Mouse (Mus musculus) liver, embryonic 15.5 days (tissue): ENCODE measurements at regions not wholly inside any gene's neighbourhood (a gene's known extent, or its start where the extent isn't known, plus 50 kb on each side); places are given as distances from the start of the nearest gene placed in this dataset.
A peak's percentile ranks its signal among the peaks of the same experiment; 100 is the strongest.
"Not testable (repeated sequence)": the region's sequence is repeated elsewhere in the genome, so short reads cannot be mapped to it uniquely, and the experiment has no call there.

Experiments
- ATAC-seq: fragments of 200-750 bp; cut with Nextera tagmentation; 2 replicates; pipeline ENCODE4 v1.8.0; 2017; ENCODE audit warnings: moderate number of reproducible peaks, mild to moderate bottlenecking, moderate library complexity; ENCODE audit not compliant: insufficient read depth
- H3K27ac ChIP-seq: fragments of 300-500 bp; sonication (generic); replicated peaks from 2 replicates; pipeline ENCODE4 v1.5.1; 2015; ENCODE audit warnings: mild to moderate bottlenecking, inconsistent platforms
- H3K27me3 ChIP-seq: fragments of 300-500 bp; sonication (generic); 2 replicates; pipeline ENCODE4 v1.6.1; 2015; ENCODE audit warnings: mild to moderate bottlenecking, inconsistent platforms
- H3K36me3 ChIP-seq: fragments of 300-500 bp; sonication (generic); replicated peaks from 2 replicates; pipeline ENCODE4 v1.6.1; 2015; ENCODE audit warnings: moderate library complexity, mild to moderate bottlenecking, inconsistent platforms
- H3K4me1 ChIP-seq: fragments of 300-500 bp; sonication (generic); replicated peaks from 2 replicates; pipeline ENCODE4 v1.6.1; 2015; ENCODE audit warnings: inconsistent platforms
- H3K4me2 ChIP-seq: fragments of 300-500 bp; sonication (generic); 2 replicates; pipeline ENCODE4 v1.6.1; 2015; ENCODE audit warnings: moderate library complexity, mild to moderate bottlenecking, inconsistent platforms
- H3K4me3 ChIP-seq: fragments of 300-500 bp; sonication (generic); replicated peaks from 2 replicates; pipeline ENCODE4 v1.5.1; 2015; ENCODE audit warnings: mild to moderate bottlenecking, inconsistent platforms
- H3K9ac ChIP-seq: fragments of 300-500 bp; sonication (generic); 2 replicates; pipeline ENCODE4 v1.6.1; 2015; ENCODE audit warnings: moderate library complexity, mild to moderate bottlenecking, inconsistent platforms
- H3K9me3 ChIP-seq: fragments of 300-500 bp; sonication (generic); replicated peaks from 2 replicates; pipeline ENCODE4 v1.6.1; 2016; ENCODE audit warnings: inconsistent platforms
- WGBS: fragments of 180-500 bp; shearing (Covaris S2); methylation state at CpG from one replicate; pipeline ENCODE4 v1.1.7; 2015; ENCODE audit warnings: mixed read lengths; ENCODE audit not compliant: insufficient replicate concordance; 5-methylcytosine and 5-hydroxymethylcytosine counted together

- no peak overlapping the region for H3K4me2 ChIP-seq
- H3K4me1 ChIP-seq = no peaks in the 10 kb centered on the region
- H3K36me3 ChIP-seq = no peaks in the 10 kb centered on the region
- H3K27me3 ChIP-seq = no peaks in the 10 kb centered on the region
- H3K9ac ChIP-seq = no peak overlapping the region
- H3K27ac ChIP-seq = no peak overlapping the region
- ATAC-seq = no peak
- 63% methylated on average over 4 of the region's 4 CpGs for WGBS
- H3K9me3 ChIP-seq = no peaks in the 10 kb centered on the region
- H3K4me3 ChIP-seq = no peak overlapping the region
Observed at GRCm38 (mm10) chr8:46355066-46355465, 60.6 kb upstream of the Helt start.

DNA sequence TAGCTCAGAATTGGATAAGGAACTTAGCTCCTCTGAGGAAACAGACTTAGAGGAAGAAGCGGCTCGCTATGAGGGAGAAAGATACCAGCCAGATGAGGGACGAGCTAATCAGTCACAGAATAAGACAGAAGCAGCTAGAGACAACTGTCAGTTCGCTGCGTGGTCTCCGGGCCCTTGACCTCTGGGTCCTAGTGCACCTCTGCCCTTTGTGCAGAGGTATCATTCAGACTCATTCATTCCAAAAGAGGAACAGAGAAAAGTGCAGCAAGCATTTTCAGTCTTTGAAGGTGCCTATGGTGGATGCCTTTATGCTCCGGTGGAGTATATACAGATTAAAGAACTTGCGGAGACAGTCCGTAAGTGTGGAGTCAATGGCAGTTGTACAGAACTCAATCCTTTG lies 63.5 kb upstream of the Helt start:
- H3K27me3 ChIP-seq, H3K9ac ChIP-seq, H3K4me3 ChIP-seq, ATAC-seq, H3K36me3 ChIP-seq, H3K27ac ChIP-seq, H3K4me2 ChIP-seq, H3K4me1 ChIP-seq, H3K9me3 ChIP-seq: not testable (repeated sequence)
- WGBS = 65% methylated on average over 9 of the region's 9 CpGs

DNA sequence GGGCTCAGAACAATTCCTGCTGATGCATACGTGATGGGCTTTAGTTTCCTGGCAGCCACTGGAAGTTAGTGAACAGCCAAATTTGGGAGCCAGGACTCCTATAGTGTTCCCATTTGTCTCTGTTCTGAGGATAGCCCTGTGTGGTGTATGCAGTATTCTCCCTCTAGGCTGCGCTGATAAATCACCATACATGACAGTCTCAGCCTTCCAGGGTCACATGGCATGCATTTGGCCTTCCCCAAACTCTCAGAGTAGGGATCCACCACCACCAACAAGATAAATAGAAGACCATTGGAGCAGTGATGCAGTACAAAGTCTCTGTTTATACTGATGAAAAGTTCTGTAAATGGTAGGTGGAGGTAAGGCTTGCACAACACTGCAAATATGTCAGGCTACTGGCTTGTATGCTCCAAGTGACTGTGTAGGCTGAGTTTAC lies 68.4 kb upstream of the Helt start:
- Histone ChIP-seq H3K4me1 (no peaks in the 10 kb centered on the region), H3K27me3 (no peaks in the 10 kb centered on the region), H3K4me3 (no peak overlapping the region), H3K9ac (no peak overlapping the region), H3K36me3 (no peaks in the 10 kb centered on the region), H3K9me3 (no peaks in the 10 kb centered on the region), H3K27ac (no peak overlapping the region), H3K4me2 (no peak overlapping the region)
- 56% methylated on average over 2 of the region's 2 CpGs for WGBS
- peak; percentile 94 for ATAC-seq

DNA sequence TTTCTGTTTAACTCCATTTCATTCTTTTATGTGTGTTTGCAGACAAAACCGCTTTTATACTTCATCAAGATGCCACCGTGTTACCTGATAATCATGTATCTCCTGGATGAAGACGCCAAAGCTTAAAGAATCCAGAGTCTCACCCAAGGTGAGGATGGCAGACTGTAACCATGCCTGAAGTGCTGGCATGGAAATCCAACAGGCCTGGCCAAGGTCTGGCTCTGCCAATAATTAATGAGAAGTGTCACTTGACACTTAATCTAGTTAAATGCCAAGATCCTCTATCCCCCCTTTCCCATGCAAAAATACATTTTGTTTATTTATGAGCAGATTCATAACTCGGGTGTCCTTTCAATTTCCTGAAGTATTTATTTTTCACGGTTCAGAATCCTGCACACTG lies 71.2 kb upstream of the Helt start:
- ATAC-seq = no peak
- H3K27me3 ChIP-seq = no peaks in the 10 kb centered on the region
- H3K4me3 ChIP-seq = no peak overlapping the region
- WGBS = 65% methylated on average over 5 of the region's 5 CpGs
- no peak overlapping the region for H3K27ac ChIP-seq
- no peak overlapping the region for H3K9ac ChIP-seq
- H3K4me1 ChIP-seq = no peaks in the 10 kb centered on the region
- no peak overlapping the region for H3K4me2 ChIP-seq
- no peaks in the 10 kb centered on the region for H3K9me3 ChIP-seq
- no peaks in the 10 kb centered on the region for H3K36me3 ChIP-seq

GRCm38 (mm10) chr8:46367125-46367524 lies 72.7 kb upstream of the Helt start:
- no peaks in the 10 kb centered on the region for H3K9me3 ChIP-seq
- no peak overlapping the region for H3K27ac ChIP-seq
- H3K4me2 ChIP-seq = no peak overlapping the region
- H3K27me3 ChIP-seq = no peaks in the 10 kb centered on the region
- ATAC-seq = no peak
- H3K4me1 ChIP-seq = no peaks in the 10 kb centered on the region
- WGBS = 74% methylated on average over 3 of the region's 3 CpGs
- H3K36me3 ChIP-seq = no peaks in the 10 kb centered on the region
- no peak overlapping the region for H3K9ac ChIP-seq
- H3K4me3 ChIP-seq = no peak overlapping the region

GRCm38 (mm10) chr8:46374092-46374491 lies 79.6 kb upstream of the Helt start:
- H3K4me1 ChIP-seq = no peaks in the 10 kb centered on the region
- ATAC-seq = no peak
- H3K36me3 ChIP-seq = no peaks in the 10 kb centered on the region
- no peaks in the 10 kb centered on the region for H3K9me3 ChIP-seq
- no peaks in the 10 kb centered on the region for H3K27me3 ChIP-seq
- no peak overlapping the region for H3K27ac ChIP-seq
- whole genome bisulfite sequencing = 23% methylated on average over 4 of the region's 4 CpGs
- no peak overlapping the region for H3K4me3 ChIP-seq
- H3K9ac ChIP-seq = no peak overlapping the region
- H3K4me2 ChIP-seq = no peak overlapping the region

DNA sequence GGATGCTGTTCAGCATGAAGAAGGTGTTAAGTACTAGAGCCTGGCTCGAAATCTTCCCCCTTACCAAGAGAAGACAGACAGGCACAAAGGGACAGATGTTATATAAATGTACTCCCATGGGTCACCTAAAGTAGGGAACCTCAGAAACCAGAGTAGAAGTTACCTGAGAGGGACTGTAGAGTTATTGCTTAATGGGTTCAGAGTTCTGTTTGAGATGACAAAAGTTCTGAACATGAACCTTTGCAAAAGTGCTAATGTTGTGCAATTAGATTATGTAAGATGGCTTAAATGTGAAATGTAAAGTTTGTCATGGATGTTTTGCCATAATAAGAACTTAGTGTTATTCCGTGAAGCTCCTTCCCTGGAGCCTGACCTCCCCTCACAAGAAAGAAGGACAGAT lies 81.5 kb upstream of the Helt start:
- H3K4me1 ChIP-seq = no peaks in the 10 kb centered on the region
- no peaks in the 10 kb centered on the region for H3K27me3 ChIP-seq
- no peak overlapping the region for H3K4me3 ChIP-seq
- H3K9me3 ChIP-seq = no peaks in the 10 kb centered on the region
- H3K4me2 ChIP-seq = no peak overlapping the region
- H3K9ac ChIP-seq = no peak overlapping the region
- no peaks in the 10 kb centered on the region for H3K36me3 ChIP-seq
- ATAC-seq = peak; percentile 60
- peak overlapping the region; percentile 54 for H3K27ac ChIP-seq
- 43% methylated on average over 2 of the region's 2 CpGs for WGBS

GRCm38 (mm10) chr8:46384926-46385325 lies 85.9 kb upstream of the Acsl1 start:
- no peak overlapping the region for H3K4me2 ChIP-seq
- H3K27me3 ChIP-seq = no peaks in the 10 kb centered on the region
- ATAC-seq = no peak
- no peak overlapping the region for H3K27ac ChIP-seq
- H3K4me1 ChIP-seq = peaks cover 3% of the 10 kb centered on the region
- no peak overlapping the region for H3K4me3 ChIP-seq
- H3K9ac ChIP-seq = no peak overlapping the region
- no peaks in the 10 kb centered on the region for H3K36me3 ChIP-seq
- no peaks in the 10 kb centered on the region for H3K9me3 ChIP-seq
- WGBS = 59% methylated on average over 7 of the region's 7 CpGs

DNA sequence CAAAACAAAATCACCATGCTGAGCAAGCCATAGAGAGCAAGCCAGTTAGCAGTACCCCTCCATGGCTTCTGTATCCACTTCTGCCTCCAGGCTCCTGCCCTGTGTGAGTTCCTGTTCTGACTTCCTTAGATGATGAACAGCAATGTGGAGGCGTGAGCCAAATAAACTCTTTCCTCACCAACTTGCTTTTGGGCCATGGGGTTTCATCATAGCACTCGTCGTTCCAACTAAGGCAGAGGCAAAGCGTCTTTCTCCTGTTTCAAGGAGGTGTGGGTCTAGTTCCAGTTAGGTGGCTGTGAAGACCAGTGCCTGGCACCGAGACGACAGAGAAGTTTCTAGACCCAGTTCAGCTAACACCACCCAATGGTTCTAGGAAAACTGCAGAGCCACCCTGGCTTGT lies 85.0 kb upstream of the Acsl1 start:
- Histone ChIP-seq H3K27ac (peak overlapping the region; percentile 62), H3K27me3 (no peaks in the 10 kb centered on the region), H3K4me1 (peaks cover 3% of the 10 kb centered on the region), H3K4me2 (no peak overlapping the region), H3K4me3 (no peak overlapping the region), H3K9me3 (no peaks in the 10 kb centered on the region), H3K9ac (no peak overlapping the region), H3K36me3 (no peaks in the 10 kb centered on the region)
- ATAC-seq = no peak
- 63% methylated on average over 6 of the region's 6 CpGs for WGBS

GRCm38 (mm10) chr8:46386553-46386952 lies 84.3 kb upstream of the Acsl1 start:
- WGBS = 61% methylated on average over 4 of the region's 4 CpGs
- peak; percentile 72 for ATAC-seq
- Histone ChIP-seq H3K4me2 (no peak overlapping the region), H3K4me1 (peaks cover 3% of the 10 kb centered on the region), H3K4me3 (no peak overlapping the region), H3K9me3 (no peaks in the 10 kb centered on the region), H3K36me3 (no peaks in the 10 kb centered on the region), H3K27me3 (no peaks in the 10 kb centered on the region), H3K9ac (no peak overlapping the region), H3K27ac (peak overlapping the region; percentile 62)

GRCm38 (mm10) chr8:46387037-46387436 lies 83.8 kb upstream of the Acsl1 start:
- Histone ChIP-seq H3K4me2 (no peak overlapping the region), H3K9me3 (no peaks in the 10 kb centered on the region), H3K4me3 (no peak overlapping the region), H3K27ac (peak overlapping the region; percentile 62), H3K27me3 (no peaks in the 10 kb centered on the region), H3K9ac (no peak overlapping the region), H3K4me1 (peaks cover 3% of the 10 kb centered on the region), H3K36me3 (no peaks in the 10 kb centered on the region)
- 55% methylated on average over 5 of the region's 5 CpGs for WGBS
- ATAC-seq = peak; percentile 69

- 58% methylated on average over 3 of the region's 3 CpGs for WGBS
- Histone ChIP-seq H3K9me3 (no peaks in the 10 kb centered on the region), H3K4me1 (peaks cover 3% of the 10 kb centered on the region), H3K4me3 (no peak overlapping the region), H3K27ac (no peak overlapping the region), H3K9ac (no peak overlapping the region), H3K36me3 (no peaks in the 10 kb centered on the region), H3K4me2 (no peak overlapping the region), H3K27me3 (no peaks in the 10 kb centered on the region)
- no peak for ATAC-seq
Observed at GRCm38 (mm10) chr8:46388421-46388820, 82.4 kb upstream of the Acsl1 start.
